9 mouse cellular contexts compared by ENCODE assay signal in the genomic region with DNA sequence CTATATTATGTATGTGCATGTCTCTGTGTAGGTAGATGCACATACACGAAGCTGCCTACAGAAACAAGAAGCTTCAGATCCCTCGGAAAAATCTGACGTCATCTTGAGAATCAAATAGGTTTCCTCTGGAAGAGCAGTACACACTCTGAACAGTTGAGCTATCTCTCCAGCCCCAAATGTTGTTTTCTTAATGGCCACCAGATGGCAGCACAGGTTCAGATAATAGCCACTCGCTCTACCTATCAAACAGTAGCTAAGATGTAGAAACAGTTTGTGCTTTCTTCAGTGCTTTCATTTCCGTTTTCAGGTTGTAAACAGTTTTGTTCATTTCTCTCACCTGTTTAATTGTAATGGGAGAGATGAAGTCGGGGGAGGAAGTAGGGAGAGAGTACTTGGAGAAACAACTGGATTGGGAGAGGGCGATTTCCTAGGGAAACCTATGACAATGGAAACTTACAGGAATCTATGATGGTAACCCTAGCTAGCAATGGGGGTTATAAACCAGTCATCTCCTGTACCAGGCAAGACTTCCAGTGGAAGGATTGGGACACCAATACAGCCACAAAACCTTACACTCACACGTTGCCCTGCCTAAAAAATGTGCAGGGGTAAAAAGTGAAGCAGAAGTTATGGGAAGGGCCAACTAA. TPM values are rescaled to one million over a fixed set of nuclear protein-coding genes. Genes with fewer than 3 reads are reported as not detected.
A peak's percentile ranks its signal among the peaks of the same experiment; 100 is the strongest.
DNase-seq lines count a peak whose midpoint lies in the region; ATAC-seq and TF ChIP-seq lines count a peak whose summit lies in the region.
"Had no signal": no experiment of that assay in that cellular context is flagged by ENCODE, and none has a peak within 500 bp of the region (broad histone marks: within the 10 kb centered on the region; RNA-seq: fewer than 3 reads in every experiment).

No protein-coding gene starts in this region.

- H3K9ac ChIP-seq in lung, embryonic 14.5 days: no peak overlapping the region
- H3K9ac ChIP-seq: liver, embryonic 13.5 days had no signal

- intact Hi-C loops in heart, postnatal 14 days (cut with DNase I): loop anchor here (2.0 to 5.0 kb wide), 2 partner anchors 360 to 452 kb away; no protein-coding TSS in a partner anchor

- in situ Hi-C loops in Patski (cut with MboI; ENCODE audit: low pct_unique_long_range_greater_than_20kb): loop anchor here (5.0 kb wide), 3 partner anchors 247 to 452 kb away; no protein-coding TSS in a partner anchor

- DNase-seq in Patski (ENCODE audit: low read depth, low spot score): peak; percentile 37
- peak; percentile 28 to 40 for DNase-seq in heart, postnatal 14 days
- DNase-seq in layer of hippocampus, adult 11-12 months (ENCODE audit: low spot score): peak; percentile 25
- peak; percentile 86 for DNase-seq in lung, embryonic 14.5 days
- DNase-seq in retina, postnatal 7 days (ENCODE audit: low read depth, low spot score): peak; percentile 44
- no peak for DNase-seq in thymus, postnatal 25 days
- DNase-seq: liver, embryonic 13.5 days had no signal

- H3K4me3 ChIP-seq in C2C12 (ENCODE audit: insufficient read depth, poor library complexity, severe bottlenecking): no peak overlapping the region
- H3K4me3 ChIP-seq in lung, embryonic 14.5 days (ENCODE audit: low read depth, low read length): no peak overlapping the region
- H3K4me3 ChIP-seq: liver, embryonic 13.5 days had no signal

- POLR2A ChIA-PET in Patski (lab: Charles Lee): interaction anchor here (0.6 kb wide), 1 partner anchor 9 kb away, joined by 3 read pairs; no protein-coding TSS in a partner anchor

- H3K27me3 ChIP-seq in C2C12 (ENCODE audit: control insufficient read depth, insufficient read depth, insufficient read length) (no peaks in the 10 kb centered on the region), Patski (peaks cover 6% of the 10 kb centered on the region)
- no peaks in the 10 kb centered on the region for H3K27me3 ChIP-seq in lung, embryonic 14.5 days (ENCODE audit: insufficient read depth, low read length)
- H3K27me3 ChIP-seq: liver, embryonic 13.5 days had no signal

- H3K79me2 ChIP-seq in C2C12 (ENCODE audit: control insufficient read depth, insufficient read depth): no peaks in the 10 kb centered on the region

- 18% methylated on average over 8 of the region's 8 CpGs for WGBS in lung, embryonic 14.5 days

- no peak overlapping the region for H3K4me2 ChIP-seq in lung, embryonic 14.5 days
- H3K4me2 ChIP-seq: liver, embryonic 13.5 days had no signal

- H3K79me3 ChIP-seq in C2C12 (ENCODE audit: low read depth): no peaks in the 10 kb centered on the region

- H3ac ChIP-seq in C2C12 (ENCODE audit: control insufficient read depth, insufficient read length, low read depth): no peak overlapping the region

- H3K27ac ChIP-seq in lung, embryonic 14.5 days (ENCODE audit: low read depth): no peak overlapping the region
- H3K27ac ChIP-seq: liver, embryonic 13.5 days had no signal

- peak; percentile 93 for ATAC-seq in Patski
- peak; percentile 95 for ATAC-seq in common myeloid progenitor, adult 5-6 weeks (replicated peaks; ENCODE audit: low read depth, poor library complexity, severe bottlenecking)
- ATAC-seq in lung, embryonic 14.5 days (ENCODE audit: insufficient read depth): peak; percentile 91

- H3K9me3 ChIP-seq in lung, embryonic 14.5 days (ENCODE audit: low read depth, low read length): no peaks in the 10 kb centered on the region
- H3K9me3 ChIP-seq: liver, embryonic 13.5 days had no signal

- CTCF ChIA-PET in Patski (lab: Charles Lee): interaction anchor here (0.6 to 4.4 kb wide), 36 partner anchors 8 to 849 kb away, joined by 3 to 42 read pairs (median 4); partner anchors contain the start of gene Lelp1

- H3K4me1 ChIP-seq in lung, embryonic 14.5 days (ENCODE audit: insufficient read depth): no peaks in the 10 kb centered on the region
- H3K4me1 ChIP-seq: liver, embryonic 13.5 days had no signal

- H3K36me3 ChIP-seq in C2C12 (ENCODE audit: control insufficient read depth, insufficient read depth): no peaks in the 10 kb centered on the region
- no peaks in the 10 kb centered on the region for H3K36me3 ChIP-seq in lung, embryonic 14.5 days (ENCODE audit: insufficient read depth)
- H3K36me3 ChIP-seq: liver, embryonic 13.5 days had no signal

- peak; percentile 27 for TF ChIP-seq CTCF in C2C12 (IDR thresholded peaks at IDR 0.05; ENCODE audit: control insufficient read depth, insufficient read depth, insufficient read length)
- peak; percentile 90 for TF ChIP-seq CTCF in Patski (IDR thresholded peaks at IDR 0.05)
- peak; percentile 85 for TF ChIP-seq CTCF in lung, embryonic 14.5 days (IDR thresholded peaks at IDR 0.05; ENCODE audit: low read depth)

TF ChIP-seq in C2C12, 6 proteins besides CTCF, POLR2A, EP300 and RAD21:
- TF ChIP-seq MYOG (IDR thresholded peaks at IDR 0.05; ENCODE audit: control insufficient read depth, extremely low read depth, insufficient read length): no peak
- no peak for TF ChIP-seq MAX (IDR thresholded peaks at IDR 0.05)
- TF ChIP-seq USF1 (IDR thresholded peaks at IDR 0.05; ENCODE audit: low read depth): no peak
- TF ChIP-seq CEBPB (IDR thresholded peaks at IDR 0.05; ENCODE audit: low read depth): no peak
- TF ChIP-seq FOSL1 (IDR thresholded peaks at IDR 0.05; ENCODE audit: insufficient read depth, low read length, poor library complexity, severe bottlenecking): no peak
- TF ChIP-seq MYOD1 (IDR thresholded peaks at IDR 0.05; ENCODE audit: control insufficient read depth, insufficient read length, low read depth): no peak

RNA-seq across cellular contexts. Expression of gene Lelp1, which starts 8.2 kb away (rescaled TPM):
- 0.13 TPM for polyA plus RNA-seq in C2C12 (2012; fragmentation: generic; extraction: Trizol)
- not detected for polyA plus RNA-seq in Patski (2021)
- not detected in 2 replicates for total RNA-seq in common myeloid progenitor, adult 5-6 weeks (2017)
- not detected for total RNA-seq in heart, postnatal 14 days (2021)
- polyA plus RNA-seq in lung, embryonic 14.5 days (2014; fragmentation: Nextera tagmentation; extraction: Ambion mirVana): not detected in 2 replicates
- polyA plus RNA-seq: liver, embryonic 13.5 days had no signal

RNA-seq across cellular contexts. Expression of gene Prr9, which starts 27.0 kb away (rescaled TPM):
- polyA plus RNA-seq in C2C12 (2012; fragmentation: generic; extraction: Trizol) (19.7 TPM), Patski (2021) (not detected)
- total RNA-seq in common myeloid progenitor, adult 5-6 weeks (2017): not detected in 2 replicates
- not detected for total RNA-seq in heart, postnatal 14 days (2021)
- not detected in 2 replicates for polyA plus RNA-seq in lung, embryonic 14.5 days (2014; fragmentation: Nextera tagmentation; extraction: Ambion mirVana)
- polyA plus RNA-seq: liver, embryonic 13.5 days had no signal

Comparison
In these comparisons a context has a peak if more than half of its experiments do, and no peak if none do; other contexts are left out.
1. CTCF ChIP-seq: peak in every context shown above with its lines; median percentile 90 in Patski; 85 in lung, embryonic 14.5 days; 27 in C2C12.
2. RNA of gene Prr9, which starts 27.0 kb away (polyA plus RNA-seq): 19.7 TPM in C2C12 (single experiment); not detected in Patski (single experiment) and not detected in lung, embryonic 14.5 days; every median in the first group is over 10 times any median in the second.
3. Peak in every context shown above with its lines, with median percentiles within 50 percentile points of each other: ATAC-seq.